Mouse (Mus musculus) midbrain, embryonic 11.5 days (tissue): Measurements from ENCODE around the gene Olfr1508. TPM values are rescaled to one million over a fixed set of nuclear protein-coding genes. Genes with fewer than 3 reads are reported as not detected.

ENCODE experiments used
- polyA plus RNA-seq: library from polyadenylated mRNA; unstranded; fragments of >200 nt; fragmentation: Nextera tagmentation; extraction: Ambion mirVana; gene quantifications from 2 replicates; pipeline ENCODE4 v1.2.1, GENCODE M21; 2014

Olfr1508 gene
- polyA plus RNA-seq, 1 experiment from 2014 or later = not detected

Other genes with a start within 250 kb of the Olfr1508 start
- 46.7 and 52.5 TPM in 2 replicates for gene Chd8, start 209.7 kb downstream of the Olfr1508 start, polyA plus RNA-seq
- gene Tox4, start 188.3 kb downstream of the Olfr1508 start, polyA plus RNA-seq = 50.6 and 51.2 TPM in 2 replicates
- gene Rab2b, start 187.9 kb downstream of the Olfr1508 start, polyA plus RNA-seq = 39.1 and 41.9 TPM in 2 replicates
- 48.2 and 52.2 TPM in 2 replicates for gene Mettl3, start 162.4 kb downstream of the Olfr1508 start, polyA plus RNA-seq
- 57.4 and 65.1 TPM in 2 replicates for gene Sall2, start 138.7 kb downstream of the Olfr1508 start, polyA plus RNA-seq
- not detected in 2 replicates for gene Olfr1513, start 111.1 kb downstream of the Olfr1508 start, polyA plus RNA-seq
- gene Olfr1512, start 88.3 kb downstream of the Olfr1508 start, polyA plus RNA-seq = not detected in 2 replicates
- not detected in 2 replicates for gene Olfr1511, start 70.1 kb downstream of the Olfr1508 start, polyA plus RNA-seq
- gene Olfr1510, start 53.1 kb downstream of the Olfr1508 start, polyA plus RNA-seq = not detected in 2 replicates
- gene Olfr1509, start 24.5 kb downstream of the Olfr1508 start, polyA plus RNA-seq = not detected in 2 replicates
- gene Olfr1507, start 28.3 kb upstream of the Olfr1508 start, polyA plus RNA-seq = not detected in 2 replicates